Mouse (Mus musculus) midbrain, postnatal 0 days (tissue): Measurements from ENCODE around the gene Ubxn2a. TPM values are rescaled to one million over a fixed set of nuclear protein-coding genes. Genes with fewer than 3 reads are reported as not detected.

Source experiments
- ATAC-seq: fragments of 200-750 bp; cut with Nextera tagmentation; 2 replicates; pipeline ENCODE4 v1.8.0; 2017; ENCODE audit warnings: moderate number of reproducible peaks, mild to moderate bottlenecking, moderate TSS enrichment, moderate library complexity; ENCODE audit not compliant: low FRiP score
- DNase-seq: peaks from one replicate; pipeline ENCODE4 v3.0.0-alpha.2; 2015; ENCODE audit warnings: low spot score
- H3K27ac ChIP-seq: fragments of 300-500 bp; sonication (generic); 2 replicates; pipeline ENCODE4 v1.5.1; 2014; ENCODE audit warnings: low read depth, mild to moderate bottlenecking, low read length, mixed read lengths
- H3K27me3 ChIP-seq: fragments of 300-500 bp; sonication (generic); 2 replicates; pipeline ENCODE4 v1.6.1; 2014; ENCODE audit warnings: low read length, control low read depth, mixed read lengths; ENCODE audit not compliant: insufficient read depth
- H3K36me3 ChIP-seq: fragments of 300-500 bp; sonication (generic); 2 replicates; pipeline ENCODE4 v1.6.1; 2014; ENCODE audit warnings: low read length, control low read depth, mixed read lengths; ENCODE audit not compliant: insufficient read depth
- H3K4me1 ChIP-seq: fragments of 300-500 bp; sonication (generic); 2 replicates; pipeline ENCODE4 v1.6.1; 2014; ENCODE audit warnings: mild to moderate bottlenecking, control low read depth, antibody characterized with exemption, low read length, mixed read lengths; ENCODE audit not compliant: insufficient read depth
- H3K4me2 ChIP-seq: fragments of 300-500 bp; sonication (generic); 2 replicates; pipeline ENCODE4 v1.6.1; 2014; ENCODE audit warnings: low read depth, mild to moderate bottlenecking, low read length, mixed read lengths; ENCODE audit not compliant: poor library complexity, severe bottlenecking
- H3K4me3 ChIP-seq: fragments of 300-500 bp; sonication (generic); 2 replicates; pipeline ENCODE4 v1.5.1; 2014; ENCODE audit warnings: low read depth, mild to moderate bottlenecking, low read length, moderate library complexity
- H3K9ac ChIP-seq: fragments of 300-500 bp; sonication (generic); replicated peaks from 2 replicates; pipeline ENCODE4 v1.6.1; 2014; ENCODE audit warnings: mild to moderate bottlenecking, low read length, moderate library complexity, mixed read lengths; ENCODE audit not compliant: poor library complexity, severe bottlenecking
- H3K9me3 ChIP-seq: fragments of 300-500 bp; sonication (generic); 2 replicates; pipeline ENCODE4 v1.6.1; 2016; ENCODE audit warnings: low read length, control low read depth
- CTCF ChIP-seq: IDR thresholded peaks from 2 replicates; pipeline ENCODE4 v1.5.1; 2016; ENCODE audit warnings: antibody characterized with exemption, mild to moderate bottlenecking
- WGBS: fragments of 180-500 bp; shearing (Covaris S2); extraction: QIAGEN DNeasy Blood & Tissue Kit; methylation state at CpG from one replicate; pipeline ENCODE4 v1.1.7; 2014; 5-methylcytosine and 5-hydroxymethylcytosine counted together
- polyA plus RNA-seq: library from polyadenylated mRNA; unstranded; fragments of >200 nt; fragmentation: Nextera tagmentation; extraction: Ambion mirVana; gene quantifications from 2 replicates; pipeline ENCODE4 v1.2.1, GENCODE M21; 2015
- total RNA-seq: library from RNA; depleted of rRNA; stranded (reverse); fragments of >200 nt; gene quantifications from 2 replicates; pipeline ENCODE4 v1.2.3, GENCODE M21; 2014

Ubxn2a gene
- total and polyA plus RNA-seq, 2 experiments from 2014 or later, result 26.6 to 40.9 TPM

- no peak for ATAC-seq
These were observed 38.6 kb downstream of the Ubxn2a start for GRCm38 (mm10) chr12:4868924-4869323.

DNA sequence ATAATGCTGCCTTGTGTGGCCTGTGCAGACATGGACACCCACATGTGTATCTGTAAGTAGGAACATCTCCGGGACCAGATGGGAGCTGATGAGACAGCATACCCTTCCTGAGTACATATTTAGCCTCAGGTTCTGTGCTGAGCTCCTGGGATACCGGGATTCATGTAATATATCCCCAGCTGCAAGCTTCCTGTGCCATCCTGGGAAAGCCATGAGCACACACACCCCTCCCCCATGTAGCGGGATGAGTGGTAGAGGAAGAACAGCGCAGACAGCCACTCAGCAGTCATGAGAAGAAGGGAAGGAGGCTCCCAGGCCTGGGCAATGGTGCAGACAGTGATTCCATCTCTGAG, 43.2 kb downstream of the Ubxn2a start:
- ATAC-seq (no peak), DNase-seq (no peak)
- 72% methylated on average over 4 of the region's 4 CpGs for WGBS
- Histone ChIP-seq H3K9me3 (no peaks in the 10 kb centered on the region), H3K27me3 (no peaks in the 10 kb centered on the region), H3K9ac (no peak overlapping the region), H3K4me1 (no peaks in the 10 kb centered on the region), H3K27ac (no peak overlapping the region), H3K36me3 (no peaks in the 10 kb centered on the region), H3K4me2 (no peak overlapping the region), H3K4me3 (no peak overlapping the region)
- no peak for TF ChIP-seq CTCF

More at GRCm38 (mm10) chr12:4868924-4869323, 38.6 kb downstream of the Ubxn2a start:
- Histone ChIP-seq H3K4me3 (no peak overlapping the region), H3K4me1 (0 out of 2 replicates have a peak, but pooled peaks cover under 1% of the 10 kb centered on the region), H3K9me3 (no peaks in the 10 kb centered on the region), H3K27me3 (no peaks in the 10 kb centered on the region), H3K27ac (no peak overlapping the region), H3K4me2 (no peak overlapping the region), H3K36me3 (no peaks in the 10 kb centered on the region), H3K9ac (no peak overlapping the region)
- no peak for TF ChIP-seq CTCF
- WGBS, result 83% methylated on average over 8 of the region's 8 CpGs
- DNase-seq, result no peak

DNA sequence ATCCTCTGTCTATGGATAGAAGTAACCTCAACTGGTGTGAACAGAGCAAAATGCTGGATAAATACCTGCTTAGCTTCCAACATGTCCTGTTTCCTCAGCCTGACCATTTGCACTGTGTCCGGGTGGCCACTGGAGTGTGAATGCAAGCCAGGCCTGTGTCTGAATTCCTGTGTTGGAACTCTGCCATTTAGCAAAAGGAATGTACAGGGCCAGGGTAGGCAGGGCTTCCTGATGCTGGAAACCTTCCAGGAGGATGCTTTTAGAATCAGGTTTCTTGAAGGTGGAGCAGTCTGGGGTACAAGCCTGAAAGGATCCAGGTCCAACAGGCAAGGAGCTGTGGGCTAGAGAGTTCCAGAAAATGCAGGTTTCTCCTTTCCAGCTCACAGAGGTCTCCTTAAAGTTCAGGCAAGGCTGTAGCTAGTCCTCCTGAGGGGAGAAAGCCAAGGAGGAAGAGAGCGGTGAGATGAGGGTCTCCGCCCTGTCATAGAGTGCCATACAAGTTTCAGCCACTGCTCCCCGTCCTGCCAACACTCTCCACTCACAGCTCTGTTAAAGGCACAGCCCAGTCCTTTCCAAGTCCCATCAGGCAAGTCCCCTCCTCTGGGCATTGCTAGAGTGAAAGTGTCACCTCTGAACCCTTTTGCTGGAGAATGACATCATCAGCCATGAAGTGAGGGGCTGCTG, 43.7 kb downstream of the Ubxn2a start:
- Histone ChIP-seq H3K4me1 (no peaks in the 10 kb centered on the region), H3K4me2 (no peak overlapping the region), H3K9me3 (no peaks in the 10 kb centered on the region), H3K36me3 (no peaks in the 10 kb centered on the region), H3K4me3 (no peak overlapping the region), H3K9ac (no peak overlapping the region), H3K27me3 (no peaks in the 10 kb centered on the region), H3K27ac (no peak overlapping the region)
- DNase-seq (no peak), ATAC-seq (no peak)
- TF ChIP-seq CTCF, result no peak
- WGBS, result 73% methylated on average over 4 of the region's 4 CpGs

- Histone ChIP-seq H3K27ac (no peak overlapping the region), H3K4me2 (no peak overlapping the region), H3K9me3 (no peaks in the 10 kb centered on the region), H3K4me3 (no peak overlapping the region), H3K27me3 (no peaks in the 10 kb centered on the region), H3K36me3 (0 out of 2 replicates have a peak, but pooled peaks cover 4% of the 10 kb centered on the region), H3K4me1 (no peaks in the 10 kb centered on the region), H3K9ac (no peak overlapping the region)
- ATAC-seq (no peak), DNase-seq (no peak)
- TF ChIP-seq CTCF, result peak; percentile 37; the same call in 1 of the 2 replicates
- WGBS, result 96% methylated on average over 4 of the region's 4 CpGs
These were observed 44.8 kb downstream of the Ubxn2a start for GRCm38 (mm10) chr12:4862672-4863071.

DNA sequence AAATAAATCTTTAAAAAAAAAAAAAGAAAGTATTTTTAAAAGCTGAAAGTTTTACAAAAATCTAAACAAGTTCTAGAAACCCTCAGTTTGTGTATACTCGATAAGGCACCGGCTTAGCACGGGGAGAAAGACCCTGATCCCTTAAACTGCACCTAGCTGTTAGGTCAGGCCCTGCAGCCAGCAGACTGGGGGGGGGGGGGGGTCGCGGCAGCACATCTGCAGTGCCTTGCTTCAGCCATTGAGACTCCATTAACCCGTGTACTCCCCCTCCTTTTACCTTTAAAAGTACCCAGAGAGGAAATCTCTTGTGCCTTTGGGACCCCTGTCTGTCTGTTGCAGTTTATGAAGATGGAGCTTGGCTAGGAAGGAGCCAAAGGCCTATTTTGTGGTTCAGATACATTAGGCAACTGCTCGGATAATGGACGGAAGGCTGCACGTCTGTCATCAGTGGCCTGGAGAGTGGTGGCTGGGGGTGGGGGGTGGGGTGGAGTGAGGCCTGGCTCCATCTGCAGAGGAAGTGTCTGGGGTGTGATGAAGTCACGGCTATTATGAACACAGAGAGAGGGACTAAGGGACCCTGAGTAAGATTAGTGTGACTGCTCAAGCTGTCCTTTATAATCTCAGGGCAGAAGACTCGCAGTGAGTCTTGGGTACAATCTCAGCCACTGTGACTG, 48.1 kb downstream of the Ubxn2a start:
- H3K36me3 ChIP-seq, result peaks cover 5% of the 10 kb centered on the region; the same call in 1 of the 2 replicates
- H3K4me2 ChIP-seq, result no peak overlapping the region
- no peaks in the 10 kb centered on the region for H3K27me3 ChIP-seq
- no peak for TF ChIP-seq CTCF
- H3K9ac ChIP-seq, result no peak overlapping the region
- H3K4me3 ChIP-seq, result no peak overlapping the region
- peak; percentile 20 for DNase-seq
- H3K9me3 ChIP-seq, result no peaks in the 10 kb centered on the region
- ATAC-seq, result no peak
- H3K4me1 ChIP-seq, result no peaks in the 10 kb centered on the region
- H3K27ac ChIP-seq, result no peak overlapping the region
- WGBS, result 38% methylated on average over 11 of the region's 11 CpGs

- 98% methylated on average over 2 of the region's 2 CpGs for WGBS
- H3K36me3 ChIP-seq, result peaks cover 5% of the 10 kb centered on the region; the same call in 1 of the 2 replicates
These were observed 50.7 kb downstream of the Ubxn2a start for GRCm38 (mm10) chr12:4856834-4857233.

More at GRCm38 (mm10) chr12:4856834-4857233, 50.7 kb downstream of the Ubxn2a start:
- Histone ChIP-seq H3K4me3 (no peak overlapping the region), H3K4me1 (no peaks in the 10 kb centered on the region), H3K27me3 (no peaks in the 10 kb centered on the region), H3K9me3 (no peaks in the 10 kb centered on the region), H3K4me2 (no peak overlapping the region), H3K9ac (no peak overlapping the region), H3K27ac (no peak overlapping the region)
- ATAC-seq, result no peak
- peak; percentile 38 for TF ChIP-seq CTCF
- DNase-seq, result no peak
